Mouse (Mus musculus) erythroblast, embryonic 14.5 days (primary cell): ENCODE data around the gene Zic2.

Experiments used
- GATA1 ChIP-seq: IDR thresholded peaks from 2 replicates; pipeline ENCODE4 v1.6.1; 2012; ENCODE audit warnings: low read length, inconsistent platforms, mixed read lengths
- TAL1 ChIP-seq: IDR thresholded peaks from 3 replicates; pipeline ENCODE4 v1.6.1; 2012; ENCODE audit warnings: low read length, inconsistent platforms, mixed read lengths

DNA sequence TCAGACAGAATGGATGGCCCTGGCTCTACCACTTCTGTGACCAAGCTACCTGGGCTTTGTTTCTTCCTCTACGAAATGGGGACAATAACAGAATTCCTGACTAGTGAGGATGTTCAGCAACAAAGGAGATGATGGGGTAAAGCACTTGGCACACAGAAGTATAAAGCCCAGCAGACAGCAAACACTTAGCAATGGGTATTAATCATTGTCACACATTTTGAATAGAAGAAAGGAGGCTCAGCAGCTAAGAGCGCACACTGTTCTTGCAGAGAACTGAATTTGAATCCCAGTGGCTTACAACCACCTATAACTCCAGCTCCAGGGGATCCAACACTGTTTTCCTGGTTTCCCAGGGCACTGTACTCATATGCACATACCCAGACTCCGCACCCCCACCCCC, 47.6 kb upstream of the Zic2 start:
- TF ChIP-seq TAL1 (no peak), GATA1 (no peak)
